Mouse (Mus musculus) olfactory bulb, adult 2 months (tissue): Measurements from ENCODE around the gene Gabrr2.

Source experiments
- CTCF ChIP-seq: fragments of 200-500 bp; IDR thresholded peaks from 2 replicates; pipeline ENCODE4 v1.5.1; 2012; ENCODE audit warnings: low read depth, mild to moderate bottlenecking, low read length, moderate library complexity; ENCODE audit not compliant: insufficient read depth
- POLR2A ChIP-seq: fragments of 200-500 bp; IDR thresholded peaks from 2 replicates; pipeline ENCODE4 v1.6.1; 2012; ENCODE audit warnings: mild to moderate bottlenecking, low read depth, low read length, moderate library complexity; ENCODE audit not compliant: insufficient read depth

GRCm38 (mm10) chr4:33062981-33063380 is at the start of gene Gabrr2:
- TF ChIP-seq POLR2A = no peak
- no peak for TF ChIP-seq CTCF
